Mouse (Mus musculus): ENCODE data around the gene Ppp1r15b. TPM values are rescaled to one million over a fixed set of nuclear protein-coding genes. Genes with fewer than 3 reads are reported as not detected.

The Ppp1r15b gene
- polyA plus RNA-seq, 1 experiment from 2014 or later = 26.6 TPM

GRCm38 (mm10) chr1:133138401-133138800 is 7.5 kb downstream of the Ppp1r15b start:
- Histone ChIP-seq H3K27me3 (replicated peaks; ENCODE audit: control insufficient read depth, insufficient read depth, low read length) (no peaks in the 10 kb centered on the region), H3K9ac (ENCODE audit: low read length) (no peak overlapping the region), H3K4me2 (ENCODE audit: low read length) (no peak overlapping the region), H3K4me3 (ENCODE audit: low read depth, low read length) (no peak overlapping the region), H3K27ac (ENCODE audit: low read depth, low read length) (no peak overlapping the region), H3K4me1 (ENCODE audit: control insufficient read depth, insufficient read depth, low read length) (peaks cover 21% of the 10 kb centered on the region), H3K36me3 (ENCODE audit: control insufficient read depth, insufficient read depth, low read length) (peaks cover 66% of the 10 kb centered on the region), H3K9me3 (replicated peaks; ENCODE audit: control insufficient read depth, low read length) (no peaks in the 10 kb centered on the region)
- DNase-seq (ENCODE audit: low spot score) (no peak), ATAC-seq (no peak)
- WGBS = 94% methylated on average over 1 of the region's 1 CpGs

GRCm38 (mm10) chr1:133146014-133147009 is 15.4 kb downstream of the Ppp1r15b start:
- ATAC-seq (peak; percentile 61; the same call in 1 of the 2 replicates), DNase-seq (ENCODE audit: low spot score) (peak; percentile 87)

GRCm38 (mm10) chr1:133147324-133147723 is 16.4 kb downstream of the Ppp1r15b start:
- Histone ChIP-seq H3K27me3 (replicated peaks; ENCODE audit: control insufficient read depth, insufficient read depth, low read length) (no peaks in the 10 kb centered on the region), H3K9me3 (replicated peaks; ENCODE audit: control insufficient read depth, low read length) (no peaks in the 10 kb centered on the region), H3K4me1 (ENCODE audit: control insufficient read depth, insufficient read depth, low read length) (no peaks in the 10 kb centered on the region), H3K9ac (ENCODE audit: low read length) (no peak overlapping the region), H3K36me3 (ENCODE audit: control insufficient read depth, insufficient read depth, low read length) (no peaks in the 10 kb centered on the region), H3K27ac (ENCODE audit: low read depth, low read length) (no peak overlapping the region), H3K4me2 (ENCODE audit: low read length) (no peak overlapping the region), H3K4me3 (ENCODE audit: low read depth, low read length) (no peak overlapping the region)
- 80% methylated on average over 5 of the region's 5 CpGs for WGBS
- no peak for ATAC-seq
- DNase-seq (ENCODE audit: low spot score) = no peak

More at GRCm38 (mm10) chr1:133146014-133147009, 15.4 kb downstream of the Ppp1r15b start:
- no peaks in the 10 kb centered on the region for H3K27me3 ChIP-seq (replicated peaks; ENCODE audit: control insufficient read depth, insufficient read depth, low read length)
- no peaks in the 10 kb centered on the region for H3K4me1 ChIP-seq (ENCODE audit: control insufficient read depth, insufficient read depth, low read length)
- H3K9ac ChIP-seq (ENCODE audit: low read length) = no peak overlapping the region
- H3K4me3 ChIP-seq (ENCODE audit: low read depth, low read length) = no peak overlapping the region
- no peaks in the 10 kb centered on the region for H3K9me3 ChIP-seq (replicated peaks; ENCODE audit: control insufficient read depth, low read length)
- H3K27ac ChIP-seq (ENCODE audit: low read depth, low read length) = no peak overlapping the region
- peaks cover 6% of the 10 kb centered on the region for H3K36me3 ChIP-seq (ENCODE audit: control insufficient read depth, insufficient read depth, low read length)
- WGBS = 63% methylated on average over 22 of the region's 22 CpGs
- H3K4me2 ChIP-seq (ENCODE audit: low read length) = no peak overlapping the region

- H3K4me1 ChIP-seq (ENCODE audit: control insufficient read depth, insufficient read depth, low read length) = no peaks in the 10 kb centered on the region
- DNase-seq (ENCODE audit: low spot score) = no peak
- no peaks in the 10 kb centered on the region for H3K27me3 ChIP-seq (replicated peaks; ENCODE audit: control insufficient read depth, insufficient read depth, low read length)
- no peak overlapping the region for H3K4me3 ChIP-seq (ENCODE audit: low read depth, low read length)
- no peak overlapping the region for H3K4me2 ChIP-seq (ENCODE audit: low read length)
- H3K9ac ChIP-seq (ENCODE audit: low read length) = no peak overlapping the region
- H3K36me3 ChIP-seq (ENCODE audit: control insufficient read depth, insufficient read depth, low read length) = no peaks in the 10 kb centered on the region
- no peak for ATAC-seq
- 94% methylated on average over 8 of the region's 8 CpGs for WGBS
- H3K27ac ChIP-seq (ENCODE audit: low read depth, low read length) = no peak overlapping the region
- H3K9me3 ChIP-seq (replicated peaks; ENCODE audit: control insufficient read depth, low read length) = no peaks in the 10 kb centered on the region
Measured at GRCm38 (mm10) chr1:133148122-133148521, 17.2 kb downstream of the Ppp1r15b start.

- Histone ChIP-seq H3K9ac (ENCODE audit: low read length) (no peak overlapping the region), H3K36me3 (ENCODE audit: control insufficient read depth, insufficient read depth, low read length) (no peaks in the 10 kb centered on the region), H3K4me3 (ENCODE audit: low read depth, low read length) (no peak overlapping the region), H3K4me1 (ENCODE audit: control insufficient read depth, insufficient read depth, low read length) (no peaks in the 10 kb centered on the region), H3K27ac (ENCODE audit: low read depth, low read length) (no peak overlapping the region), H3K9me3 (replicated peaks; ENCODE audit: control insufficient read depth, low read length) (no peaks in the 10 kb centered on the region), H3K4me2 (ENCODE audit: low read length) (no peak overlapping the region), H3K27me3 (replicated peaks; ENCODE audit: control insufficient read depth, insufficient read depth, low read length) (no peaks in the 10 kb centered on the region)
- DNase-seq (ENCODE audit: low spot score) (no peak), ATAC-seq (no peak)
- 98% methylated on average over 2 of the region's 2 CpGs for WGBS
Measured at GRCm38 (mm10) chr1:133150556-133150955, 19.6 kb downstream of the Ppp1r15b start.

- 92% methylated on average over 3 of the region's 3 CpGs for WGBS
- H3K9me3 ChIP-seq (replicated peaks; ENCODE audit: control insufficient read depth, low read length) = no peaks in the 10 kb centered on the region
- H3K27me3 ChIP-seq (replicated peaks; ENCODE audit: control insufficient read depth, insufficient read depth, low read length) = no peaks in the 10 kb centered on the region
- DNase-seq (ENCODE audit: low spot score) (no peak), ATAC-seq (no peak)
- H3K36me3 ChIP-seq (ENCODE audit: control insufficient read depth, insufficient read depth, low read length) = no peaks in the 10 kb centered on the region
- H3K27ac ChIP-seq (ENCODE audit: low read depth, low read length) = no peak overlapping the region
- H3K9ac ChIP-seq (ENCODE audit: low read length) = no peak overlapping the region
- no peaks in the 10 kb centered on the region for H3K4me1 ChIP-seq (ENCODE audit: control insufficient read depth, insufficient read depth, low read length)
- no peak overlapping the region for H3K4me2 ChIP-seq (ENCODE audit: low read length)
- no peak overlapping the region for H3K4me3 ChIP-seq (ENCODE audit: low read depth, low read length)
Measured at GRCm38 (mm10) chr1:133152213-133152612, 21.3 kb downstream of the Ppp1r15b start.

GRCm38 (mm10) chr1:133155270-133155669 is 24.3 kb downstream of the Ppp1r15b start:
- no peak for DNase-seq (ENCODE audit: low spot score)
- Histone ChIP-seq H3K27me3 (replicated peaks; ENCODE audit: control insufficient read depth, insufficient read depth, low read length) (no peaks in the 10 kb centered on the region), H3K4me1 (ENCODE audit: control insufficient read depth, insufficient read depth, low read length) (peaks cover 7% of the 10 kb centered on the region; the same call in 1 of the 2 replicates), H3K9me3 (replicated peaks; ENCODE audit: control insufficient read depth, low read length) (no peaks in the 10 kb centered on the region), H3K4me3 (ENCODE audit: low read depth, low read length) (no peak overlapping the region), H3K4me2 (ENCODE audit: low read length) (no peak overlapping the region), H3K36me3 (ENCODE audit: control insufficient read depth, insufficient read depth, low read length) (no peaks in the 10 kb centered on the region), H3K9ac (ENCODE audit: low read length) (no peak overlapping the region), H3K27ac (ENCODE audit: low read depth, low read length) (no peak overlapping the region)
- 86% methylated on average over 6 of the region's 6 CpGs for WGBS
- ATAC-seq = no peak

GRCm38 (mm10) chr1:133159128-133159564 is 28.2 kb downstream of the Ppp1r15b start:
- Histone ChIP-seq H3K27ac (ENCODE audit: low read depth, low read length) (no peak overlapping the region; the same call in 1 of the 2 replicates), H3K9me3 (replicated peaks; ENCODE audit: control insufficient read depth, low read length) (no peaks in the 10 kb centered on the region), H3K4me3 (ENCODE audit: low read depth, low read length) (no peak overlapping the region), H3K27me3 (replicated peaks; ENCODE audit: control insufficient read depth, insufficient read depth, low read length) (peaks cover 21% of the 10 kb centered on the region), H3K4me1 (ENCODE audit: control insufficient read depth, insufficient read depth, low read length) (peaks cover 11% of the 10 kb centered on the region), H3K9ac (ENCODE audit: low read length) (no peak overlapping the region), H3K36me3 (ENCODE audit: control insufficient read depth, insufficient read depth, low read length) (no peaks in the 10 kb centered on the region), H3K4me2 (ENCODE audit: low read length) (0 out of 2 replicates have a peak overlapping the region, but pooled peaks have one; percentile 4)
- WGBS = 23% methylated on average over 7 of the region's 7 CpGs
- DNase-seq (ENCODE audit: low spot score) (peak; percentile 78), ATAC-seq (no peak)

- Histone ChIP-seq H3K4me1 (ENCODE audit: control insufficient read depth, insufficient read depth, low read length) (peaks cover 17% of the 10 kb centered on the region), H3K9ac (ENCODE audit: low read length) (no peak overlapping the region), H3K27ac (ENCODE audit: low read depth, low read length) (no peak overlapping the region), H3K27me3 (replicated peaks; ENCODE audit: control insufficient read depth, insufficient read depth, low read length) (peaks cover 29% of the 10 kb centered on the region), H3K4me3 (ENCODE audit: low read depth, low read length) (no peak overlapping the region), H3K9me3 (replicated peaks; ENCODE audit: control insufficient read depth, low read length) (no peaks in the 10 kb centered on the region), H3K4me2 (ENCODE audit: low read length) (no peak overlapping the region), H3K36me3 (ENCODE audit: control insufficient read depth, insufficient read depth, low read length) (no peaks in the 10 kb centered on the region)
- WGBS = 59% methylated on average over 4 of the region's 4 CpGs
- ATAC-seq = no peak
- DNase-seq (ENCODE audit: low spot score) = no peak
Measured at GRCm38 (mm10) chr1:133161559-133161958, 30.6 kb downstream of the Ppp1r15b start.

Measured in forebrain, embryonic 14.5 days (tissue).